Mouse (Mus musculus): ENCODE results near the gene Crtap. TPM values are rescaled to one million over a fixed set of nuclear protein-coding genes. Genes with fewer than 3 reads are reported as not detected.

Gene Crtap
- polyA plus RNA-seq, 1 experiment = 98.7 TPM

DNA sequence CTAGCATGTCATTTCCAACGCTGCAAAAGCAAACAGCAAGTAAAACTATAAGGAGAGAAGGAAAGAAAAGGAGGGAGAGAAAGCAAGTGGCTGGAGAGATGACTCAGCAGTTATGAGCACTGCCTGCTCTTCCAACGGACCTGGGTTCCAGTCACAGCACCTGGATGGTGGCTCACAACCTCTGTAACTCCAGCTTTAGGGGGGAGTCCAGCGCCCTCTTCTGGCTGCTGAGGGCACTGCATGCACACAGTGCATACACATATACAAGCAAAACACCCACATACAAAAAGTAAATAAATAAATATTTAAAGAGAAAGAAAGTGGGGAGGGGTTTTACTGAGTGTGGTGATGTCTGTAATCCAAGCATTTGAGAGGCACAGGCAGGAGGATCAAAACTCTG lies 30.6 kb upstream of the Crtap start:
- 69% methylated on average over 3 of the region's 3 CpGs for WGBS
- H3K4me3 ChIP-seq (ENCODE audit: insufficient read depth, low read depth, low read length) = no peak overlapping the region
- H3K27ac ChIP-seq (ENCODE audit: insufficient read depth, low read depth, low read length) = no peak overlapping the region
- TF ChIP-seq POLR2A (IDR thresholded peaks at IDR 0.05; ENCODE audit: low read depth, low read length) (no peak), CTCF (conservative IDR thresholded peaks at IDR 0.05; ENCODE audit: insufficient read depth, insufficient read length, low read depth, low read length) (peak; percentile 31; the same call in 1 of the 2 replicates)
- H3K27me3 ChIP-seq (replicated peaks; ENCODE audit: control insufficient read depth, insufficient read depth, low read length) = no peaks in the 10 kb centered on the region
- no peaks in the 10 kb centered on the region; the same call in 1 of the 2 replicates for H3K36me3 ChIP-seq (ENCODE audit: control insufficient read depth, insufficient read depth, low read length)
- H3K4me1 ChIP-seq (ENCODE audit: control insufficient read depth, insufficient read depth, low read length) = peaks cover 11% of the 10 kb centered on the region; the same call in 1 of the 2 replicates
- DNase-seq = no peak

DNA sequence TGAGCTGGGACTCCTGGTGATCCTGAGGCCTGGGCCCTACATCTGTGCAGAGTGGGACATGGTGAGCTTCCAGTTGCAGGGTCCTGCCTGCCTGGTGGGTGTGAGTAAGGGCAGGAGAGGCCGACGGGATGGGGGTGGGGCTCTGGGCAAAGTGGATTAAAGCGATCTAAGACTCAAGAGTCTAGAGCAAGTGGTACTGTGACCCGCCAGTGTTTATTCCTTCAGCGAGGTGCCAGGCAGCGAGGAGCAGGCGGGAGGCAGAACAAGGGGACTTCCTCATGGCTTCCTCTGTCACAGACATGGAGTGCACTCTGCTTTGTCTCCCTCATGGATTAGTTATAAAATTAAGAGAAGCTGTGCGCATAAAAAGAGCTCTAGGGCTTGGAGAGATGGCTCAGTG lies 30.0 kb upstream of the Crtap start:
- no peak for DNase-seq
- 89% methylated on average over 8 of the region's 8 CpGs for WGBS
- H3K36me3 ChIP-seq (ENCODE audit: control insufficient read depth, insufficient read depth, low read length) = no peaks in the 10 kb centered on the region; the same call in 1 of the 2 replicates
- no peaks in the 10 kb centered on the region for H3K27me3 ChIP-seq (replicated peaks; ENCODE audit: control insufficient read depth, insufficient read depth, low read length)
- TF ChIP-seq POLR2A (IDR thresholded peaks at IDR 0.05; ENCODE audit: low read depth, low read length) (no peak), CTCF (conservative IDR thresholded peaks at IDR 0.05; ENCODE audit: insufficient read depth, insufficient read length, low read depth, low read length) (no peak)
- peaks cover 11% of the 10 kb centered on the region; the same call in 1 of the 2 replicates for H3K4me1 ChIP-seq (ENCODE audit: control insufficient read depth, insufficient read depth, low read length)
- H3K4me3 ChIP-seq (ENCODE audit: insufficient read depth, low read depth, low read length) = no peak overlapping the region
- H3K27ac ChIP-seq (ENCODE audit: insufficient read depth, low read depth, low read length) = no peak overlapping the region

DNA sequence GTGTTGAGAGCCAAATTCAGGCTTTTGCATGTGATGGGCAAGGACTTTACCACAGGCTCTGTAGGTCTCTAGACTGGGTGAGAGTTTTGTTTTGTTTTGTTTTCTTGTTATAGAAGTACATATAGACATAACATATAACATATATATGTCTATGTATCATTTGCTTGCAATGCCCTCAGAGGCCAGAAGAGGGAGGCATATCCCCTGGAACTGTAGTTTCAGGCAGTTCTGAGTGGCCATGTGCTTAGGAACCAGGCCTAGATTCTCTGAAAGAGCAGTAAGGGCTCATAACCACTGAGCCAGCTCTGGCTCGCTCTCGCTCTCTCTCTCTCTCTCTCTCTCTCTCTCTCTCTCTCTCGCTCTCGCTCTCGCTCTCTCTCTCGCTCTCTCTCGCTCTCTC lies 27.7 kb upstream of the Crtap start:
- H3K4me1 ChIP-seq (ENCODE audit: control insufficient read depth, insufficient read depth, low read length) = peaks cover 14% of the 10 kb centered on the region; the same call in 1 of the 2 replicates
- no peaks in the 10 kb centered on the region for H3K27me3 ChIP-seq (replicated peaks; ENCODE audit: control insufficient read depth, insufficient read depth, low read length)
- no peak for TF ChIP-seq POLR2A (IDR thresholded peaks at IDR 0.05; ENCODE audit: low read depth, low read length)
- peak; percentile 58 for TF ChIP-seq CTCF (conservative IDR thresholded peaks at IDR 0.05; ENCODE audit: insufficient read depth, insufficient read length, low read depth, low read length)
- no peak overlapping the region for H3K27ac ChIP-seq (ENCODE audit: insufficient read depth, low read depth, low read length)
- WGBS = 82% methylated on average over 7 of the region's 7 CpGs
- DNase-seq = peak; percentile 54
- no peak overlapping the region for H3K4me3 ChIP-seq (ENCODE audit: insufficient read depth, low read depth, low read length)
- H3K36me3 ChIP-seq (ENCODE audit: control insufficient read depth, insufficient read depth, low read length) = no peaks in the 10 kb centered on the region

DNA sequence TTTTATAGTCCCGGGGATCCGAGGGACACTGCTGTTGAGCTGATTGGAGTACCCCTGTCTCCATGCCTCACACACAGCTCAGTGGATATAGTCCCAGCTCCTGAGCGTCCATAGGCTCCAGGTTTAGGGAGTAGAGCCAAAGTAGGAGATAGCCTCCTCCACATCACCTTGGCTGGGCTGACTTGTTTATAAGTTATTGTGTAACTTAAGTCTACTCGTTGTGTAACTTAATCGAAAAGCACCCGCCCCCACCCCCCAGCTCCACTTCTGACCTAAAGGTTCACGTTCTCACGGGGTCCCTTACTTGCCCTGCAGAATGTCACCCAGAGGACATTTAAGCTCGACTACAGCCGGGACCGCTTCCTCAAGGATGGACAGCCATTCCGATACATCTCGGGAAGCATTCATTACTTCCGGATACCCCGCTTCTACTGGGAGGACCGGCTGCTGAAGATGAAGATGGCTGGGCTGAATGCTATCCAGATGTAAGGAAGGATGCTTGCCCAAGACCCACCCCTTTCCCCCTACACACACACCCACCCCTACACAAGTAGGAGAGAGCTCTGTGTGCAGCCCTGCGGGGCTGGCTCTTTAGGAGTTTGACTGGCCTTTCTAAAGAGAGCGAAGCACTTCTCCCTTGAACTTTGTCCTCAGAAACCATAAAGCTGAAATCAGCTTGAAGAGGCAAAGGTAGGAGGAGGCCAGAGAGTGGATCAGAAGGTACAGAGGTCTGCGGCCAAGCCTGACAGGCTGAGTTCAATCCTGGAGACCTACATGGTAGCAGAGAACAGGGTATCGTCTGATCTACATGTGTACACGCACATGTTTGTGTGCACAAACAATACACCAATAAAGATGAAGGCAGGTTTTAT lies 26.4 kb upstream of the Crtap start:
- peak overlapping the region; percentile 92 for H3K27ac ChIP-seq (ENCODE audit: insufficient read depth, low read depth, low read length)
- peak overlapping the region; percentile 32 for H3K4me3 ChIP-seq (ENCODE audit: insufficient read depth, low read depth, low read length)

DNA sequence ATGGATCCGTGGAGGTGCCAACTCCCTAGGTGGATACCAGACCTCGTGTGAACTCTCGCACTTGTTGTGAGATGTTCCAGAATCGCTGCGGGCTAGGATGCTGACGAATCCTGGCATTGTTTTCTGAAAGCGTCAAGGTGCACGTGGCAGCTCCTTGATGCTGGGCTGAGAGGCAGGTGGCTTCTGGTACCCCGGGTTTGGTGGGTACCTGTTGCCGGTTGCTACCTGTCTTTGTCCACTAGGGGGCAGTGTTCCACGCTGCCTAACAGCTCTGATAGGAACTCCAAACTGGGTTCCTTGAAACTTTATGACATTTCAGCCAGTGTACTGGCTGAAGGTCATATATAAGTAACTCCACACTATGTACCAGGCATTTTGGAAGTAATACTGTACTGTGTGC lies 25.2 kb upstream of the Crtap start:
- WGBS = 32% methylated on average over 11 of the region's 11 CpGs
- no peaks in the 10 kb centered on the region for H3K36me3 ChIP-seq (ENCODE audit: control insufficient read depth, insufficient read depth, low read length)
- no peak overlapping the region for H3K4me3 ChIP-seq (ENCODE audit: insufficient read depth, low read depth, low read length)
- peak overlapping the region; percentile 24; the same call in 1 of the 2 replicates for H3K27ac ChIP-seq (ENCODE audit: insufficient read depth, low read depth, low read length)
- TF ChIP-seq POLR2A (IDR thresholded peaks at IDR 0.05; ENCODE audit: low read depth, low read length) = no peak
- TF ChIP-seq CTCF (conservative IDR thresholded peaks at IDR 0.05; ENCODE audit: insufficient read depth, insufficient read length, low read depth, low read length) = peak; percentile 76
- H3K4me1 ChIP-seq (ENCODE audit: control insufficient read depth, insufficient read depth, low read length) = peaks cover 14% of the 10 kb centered on the region; the same call in 1 of the 2 replicates
- peak; percentile 59 for DNase-seq
- H3K27me3 ChIP-seq (replicated peaks; ENCODE audit: control insufficient read depth, insufficient read depth, low read length) = no peaks in the 10 kb centered on the region

More for the DNA sequence above, 26.4 kb upstream of the Crtap start:
- no peak for TF ChIP-seq CTCF (conservative IDR thresholded peaks at IDR 0.05; ENCODE audit: insufficient read depth, insufficient read length, low read depth, low read length)
- TF ChIP-seq POLR2A (IDR thresholded peaks at IDR 0.05; ENCODE audit: low read depth, low read length) = no peak
- Histone ChIP-seq H3K27me3 (replicated peaks; ENCODE audit: control insufficient read depth, insufficient read depth, low read length) (no peaks in the 10 kb centered on the region), H3K4me1 (ENCODE audit: control insufficient read depth, insufficient read depth, low read length) (peaks cover 14% of the 10 kb centered on the region; the same call in 1 of the 2 replicates), H3K36me3 (ENCODE audit: control insufficient read depth, insufficient read depth, low read length) (no peaks in the 10 kb centered on the region)
- 46% methylated on average over 21 of the region's 21 CpGs for WGBS
- DNase-seq = peak; percentile 75

DNA sequence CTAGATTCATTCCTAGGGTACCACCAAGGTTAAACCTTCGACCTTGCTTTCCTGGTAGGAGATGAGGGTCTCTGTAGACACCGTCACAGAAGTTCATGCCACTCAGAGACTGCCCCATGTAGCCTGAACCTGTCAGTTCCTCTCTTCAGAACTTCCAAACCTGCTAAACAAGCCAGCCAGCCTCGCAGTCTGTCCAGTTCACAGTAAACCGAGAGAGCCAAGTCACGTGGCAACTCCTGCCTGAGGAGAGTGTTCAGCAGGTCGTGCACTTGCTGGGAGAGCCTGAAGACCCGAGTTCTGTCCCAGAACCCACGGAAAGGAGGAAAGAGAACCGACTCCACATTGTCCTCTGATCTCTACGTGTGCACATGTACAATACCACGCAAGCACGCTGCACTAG lies 23.4 kb upstream of the Crtap start:
- peak; percentile 83 for DNase-seq
- no peak for TF ChIP-seq CTCF (conservative IDR thresholded peaks at IDR 0.05; ENCODE audit: insufficient read depth, insufficient read length, low read depth, low read length)
- TF ChIP-seq POLR2A (IDR thresholded peaks at IDR 0.05; ENCODE audit: low read depth, low read length) = no peak
- WGBS = 62% methylated on average over 12 of the region's 12 CpGs

DNA sequence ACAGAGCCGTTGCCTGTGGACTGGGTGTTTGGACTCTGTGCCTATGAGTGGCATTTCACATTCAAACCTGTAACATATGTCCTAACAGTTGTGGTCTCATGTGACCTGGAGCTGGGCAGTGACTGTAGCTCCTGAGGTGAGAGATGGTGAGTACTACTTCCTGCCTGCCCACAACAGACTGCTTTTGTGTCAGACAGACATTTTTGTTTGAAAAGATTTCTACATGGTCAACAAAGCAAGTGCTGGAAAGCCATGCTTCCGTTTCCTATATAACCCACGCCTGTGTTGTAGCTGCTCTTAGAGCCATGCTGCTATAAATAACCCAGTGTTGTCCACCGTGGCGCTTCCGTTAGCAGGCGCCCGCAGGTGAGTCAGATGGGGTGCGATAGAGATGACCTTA lies 21.9 kb upstream of the Crtap start:
- Histone ChIP-seq H3K36me3 (ENCODE audit: control insufficient read depth, insufficient read depth, low read length) (no peaks in the 10 kb centered on the region), H3K27me3 (replicated peaks; ENCODE audit: control insufficient read depth, insufficient read depth, low read length) (no peaks in the 10 kb centered on the region), H3K4me3 (ENCODE audit: insufficient read depth, low read depth, low read length) (no peak overlapping the region), H3K4me1 (ENCODE audit: control insufficient read depth, insufficient read depth, low read length) (peaks cover 37% of the 10 kb centered on the region), H3K27ac (ENCODE audit: insufficient read depth, low read depth, low read length) (no peak overlapping the region)
- 77% methylated on average over 9 of the region's 9 CpGs for WGBS
- no peak for DNase-seq
- TF ChIP-seq POLR2A (IDR thresholded peaks at IDR 0.05; ENCODE audit: low read depth, low read length) (no peak), CTCF (conservative IDR thresholded peaks at IDR 0.05; ENCODE audit: insufficient read depth, insufficient read length, low read depth, low read length) (no peak)

More for the DNA sequence above, 23.4 kb upstream of the Crtap start:
- Histone ChIP-seq H3K4me3 (ENCODE audit: insufficient read depth, low read depth, low read length) (no peak overlapping the region), H3K4me1 (ENCODE audit: control insufficient read depth, insufficient read depth, low read length) (peaks cover 25% of the 10 kb centered on the region), H3K36me3 (ENCODE audit: control insufficient read depth, insufficient read depth, low read length) (no peaks in the 10 kb centered on the region), H3K27me3 (replicated peaks; ENCODE audit: control insufficient read depth, insufficient read depth, low read length) (no peaks in the 10 kb centered on the region), H3K27ac (ENCODE audit: insufficient read depth, low read depth, low read length) (0 out of 2 replicates have a peak overlapping the region, but pooled peaks have one; percentile 8)

All from kidney, adult 2 months (tissue).